Mouse (Mus musculus): Measurements from ENCODE around the gene Tmem177.

The Tmem177 gene

GRCm38 (mm10) chr1:119889347-119889746 is 23.7 kb downstream of the Tmem177 start:
- DNase-seq (ENCODE audit: low spot score) = no peak

- no peak for DNase-seq (ENCODE audit: low spot score)
Measured at GRCm38 (mm10) chr1:119886320-119886719, 26.7 kb downstream of the Tmem177 start.

- no peak for DNase-seq (ENCODE audit: low spot score)
Measured at GRCm38 (mm10) chr1:119884272-119884671, 28.7 kb downstream of the Tmem177 start.

- DNase-seq (ENCODE audit: low spot score) = peak; percentile 22
Measured at GRCm38 (mm10) chr1:119878909-119879308, 34.1 kb downstream of the Tmem177 start.

GRCm38 (mm10) chr1:119877469-119877868 is 35.5 kb downstream of the Tmem177 start:
- no peak for DNase-seq (ENCODE audit: low spot score)

- DNase-seq (ENCODE audit: low spot score) = no peak
Measured at GRCm38 (mm10) chr1:119868395-119869161, 44.4 kb downstream of the Tmem177 start.

GRCm38 (mm10) chr1:119867300-119867699 is 45.7 kb downstream of the Tmem177 start:
- no peak for DNase-seq (ENCODE audit: low spot score)

- DNase-seq (ENCODE audit: low spot score) = no peak
Measured at GRCm38 (mm10) chr1:119865311-119865710, 47.7 kb downstream of the Tmem177 start.

- no peak for DNase-seq (ENCODE audit: low spot score)
Measured at GRCm38 (mm10) chr1:119863507-119864296, 49.3 kb downstream of the Tmem177 start.

GRCm38 (mm10) chr1:119859566-119859965 is 53.4 kb downstream of the Tmem177 start:
- DNase-seq (ENCODE audit: low spot score) = no peak

Measured in lung, postnatal 25 days (tissue).